Mouse (Mus musculus) adrenal gland, postnatal 4 days (tissue): ENCODE data around the gene Ift172. TPM values are rescaled to one million over a fixed set of nuclear protein-coding genes. Genes with fewer than 3 reads are reported as not detected.
"Not testable (repeated sequence)": the region's sequence is repeated elsewhere in the genome, so short reads cannot be mapped to it uniquely, and the experiment has no call there.

Experiments
- DNase-seq, 2 experiments: peaks; one replicate each; pipeline ENCODE4 v3.0.0; 2021 to 2022; ENCODE audit warnings: low spot score in 2 of 2, mixed read lengths in 2 of 2
- total RNA-seq, 2 experiments: library from RNA; stranded (reverse); gene quantifications; 2 replicates each; pipeline ENCODE4 v1.2.3; 2021

Gene Ift172
- total RNA-seq, 2 experiments from 2014 or later: 40.8 to 44.9 TPM

GRCm38 (mm10) chr5:31219070-31219469 lies 71.8 kb downstream of the Ift172 start:
- no peak for DNase-seq

GRCm38 (mm10) chr5:31218294-31218693 lies 72.6 kb downstream of the Ift172 start:
- DNase-seq: no peak

- DNase-seq: not testable (repeated sequence)
These were observed 74.4 kb downstream of the Ift172 start for GRCm38 (mm10) chr5:31216554-31216953.

- no peak for DNase-seq
These were observed 86.5 kb downstream of the Ift172 start for GRCm38 (mm10) chr5:31204421-31204820.

GRCm38 (mm10) chr5:31203866-31204265 lies 87.0 kb downstream of the Ift172 start:
- DNase-seq: no peak

Other genes with a start within 250 kb of the Ift172 start
- 100 to 1,000 TPM; 109 to 115 TPM for gene Atraid, start 242.8 kb downstream of the Ift172 start, total RNA-seq
- 10 to 100 TPM; 18.8 to 20.9 TPM for gene Slc5a6, start 242.2 kb downstream of the Ift172 start, total RNA-seq
- 10 to 100 TPM; 33.0 to 40.2 TPM for gene Cad, start 236.3 kb downstream of the Ift172 start, total RNA-seq
- gene Dnajc5g, start 184.8 kb downstream of the Ift172 start, total RNA-seq: not detected
- gene Slc30a3, start 182.9 kb downstream of the Ift172 start, total RNA-seq: under 1 TPM; 0.34 to 0.50 TPM
- 1 to 10 TPM; 1.8 to 4.2 TPM for gene Trim54, start 174.4 kb downstream of the Ift172 start, total RNA-seq
- gene Ucn, start 152.3 kb downstream of the Ift172 start, total RNA-seq: not detected
- 10 to 100 TPM; 51.9 to 52.7 TPM for gene Mpv17, start 136.9 kb downstream of the Ift172 start, total RNA-seq
- 1 to 10 TPM; 2.7 to 3.3 TPM for gene Gm29609, start 111.2 kb downstream of the Ift172 start, total RNA-seq
- gene Gtf3c2, start 111.0 kb downstream of the Ift172 start, total RNA-seq: 10 to 100 TPM; 87.2 to 88.0 TPM
- gene Snx17, start 97.9 kb downstream of the Ift172 start, total RNA-seq: 100 to 1,000 TPM; 113 TPM
- 10 to 100 TPM; 36.8 to 41.9 TPM for gene Eif2b4, start 97.7 kb downstream of the Ift172 start, total RNA-seq
- gene Zfp513, start 88.8 kb downstream of the Ift172 start, total RNA-seq: 10 to 100 TPM; 32.3 to 33.7 TPM
- gene Ppm1g, start 70.4 kb downstream of the Ift172 start, total RNA-seq: 100 to 1,000 TPM; 107 to 117 TPM
- 100 to 1,000 TPM; 113 TPM for gene Nrbp1, start 50.3 kb downstream of the Ift172 start, total RNA-seq
- gene Gm9970, start 49.9 kb downstream of the Ift172 start, total RNA-seq: 1 to 10 TPM in 1 of 2 experiments, under 1 TPM in 1; 0.98 to 1.0 TPM
- gene Krtcap3, start 39.4 kb downstream of the Ift172 start, total RNA-seq: 1 to 10 TPM; 5.7 to 9.1 TPM
- 10 to 100 TPM; 12.8 to 18.3 TPM for gene Fndc4, start 5.0 kb upstream of the Ift172 start, total RNA-seq
- 10 to 100 TPM in 1 of 2 experiments, under 1 TPM in 1; 0.39 to 17.9 TPM for gene Gckr, start 6.3 kb upstream of the Ift172 start, total RNA-seq
- 10 to 100 TPM; 34.2 to 34.8 TPM for gene Zfp512, start 161.3 kb upstream of the Ift172 start, total RNA-seq
- under 1 TPM; 0.50 to 0.62 TPM for gene 4930548H24Rik, start 194.6 kb upstream of the Ift172 start, total RNA-seq
- 10 to 100 TPM; 28.0 to 28.7 TPM for gene Gpn1, start 203.6 kb upstream of the Ift172 start, total RNA-seq
- gene Slc4a1ap, start 235.9 kb upstream of the Ift172 start, total RNA-seq: 10 to 100 TPM; 34.7 to 39.1 TPM
- gene Supt7l, start 236.7 kb upstream of the Ift172 start, total RNA-seq: 10 to 100 TPM; 26.6 to 27.6 TPM